Mouse (Mus musculus): ENCODE data around the gene Tpk1.

Gene Tpk1

DNA sequence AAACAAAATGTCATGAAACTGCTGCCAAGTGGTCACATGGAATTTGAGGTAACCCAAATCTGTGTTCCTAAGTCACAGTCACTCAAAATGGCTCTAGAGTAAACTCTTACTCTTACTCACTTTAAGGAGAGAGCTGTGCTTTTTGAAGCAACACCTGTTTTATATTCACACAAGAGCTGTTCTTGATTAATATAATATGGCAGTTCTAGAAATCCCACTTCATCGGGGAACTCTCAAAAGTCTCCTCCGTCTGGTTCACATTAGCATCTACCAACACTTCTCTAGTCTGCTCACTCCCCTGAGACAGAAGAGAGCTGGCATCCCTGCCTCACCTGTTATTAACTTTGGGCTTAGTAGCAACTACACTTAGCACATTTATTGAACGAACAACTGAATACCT, 305.9 kb downstream of the Tpk1 start:
- DNase-seq (ENCODE audit: low spot score in 2 of 2), result no peak

DNA sequence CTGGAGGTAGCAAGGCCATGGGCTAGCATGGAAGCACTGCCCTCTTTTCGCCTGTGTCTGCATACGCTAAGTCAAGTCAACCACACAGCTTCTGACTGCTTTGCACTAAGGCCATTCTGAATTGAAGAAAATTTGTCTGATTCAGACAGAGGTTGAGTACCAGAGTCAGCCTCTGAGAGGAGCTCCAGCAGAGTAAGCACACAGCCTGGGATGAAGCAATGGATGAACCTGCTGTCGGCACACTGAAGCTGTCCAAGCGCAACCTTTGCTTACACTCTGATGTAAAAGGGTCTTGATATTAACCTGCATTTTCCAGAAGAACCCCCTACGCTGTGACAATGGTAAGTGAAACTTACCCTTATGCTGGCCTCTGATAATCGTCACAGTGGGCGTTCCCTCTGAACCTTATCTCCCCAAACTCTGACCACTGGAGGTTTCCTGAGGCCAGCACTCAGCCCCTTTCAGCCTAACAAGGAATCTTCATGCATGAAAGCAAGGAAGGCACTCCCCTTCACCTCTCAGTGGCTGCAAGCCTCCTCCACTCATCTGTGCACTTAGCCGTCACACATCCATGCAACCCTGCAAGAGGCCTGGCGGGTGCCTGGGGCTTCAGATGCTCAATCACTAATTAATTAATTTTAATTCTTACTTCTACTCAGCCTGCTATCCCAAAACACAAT, 311.4 kb downstream of the Tpk1 start:
- DNase-seq (ENCODE audit: low spot score in 2 of 2), result no peak

DNA sequence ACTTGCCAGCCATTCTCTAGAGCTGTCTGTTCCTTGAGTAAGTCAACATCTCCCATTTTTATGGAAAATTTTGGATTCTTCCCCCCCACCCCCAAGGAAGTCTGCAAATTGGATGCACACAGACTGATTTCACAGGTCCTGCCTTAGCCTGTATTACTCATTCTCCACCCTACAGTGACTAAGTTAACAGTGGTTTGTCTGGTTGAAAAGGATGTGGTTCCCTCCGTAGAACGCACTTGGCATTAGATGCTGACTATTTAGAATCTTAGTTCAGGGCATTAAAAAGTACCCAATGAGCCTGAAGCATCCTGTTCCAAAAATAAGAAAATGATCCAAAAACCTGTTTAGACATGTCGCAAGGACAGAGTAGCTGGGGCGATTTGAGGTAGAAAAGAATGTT, 312.6 kb downstream of the Tpk1 start:
- no peak for DNase-seq (ENCODE audit: low spot score in 2 of 2)

DNA sequence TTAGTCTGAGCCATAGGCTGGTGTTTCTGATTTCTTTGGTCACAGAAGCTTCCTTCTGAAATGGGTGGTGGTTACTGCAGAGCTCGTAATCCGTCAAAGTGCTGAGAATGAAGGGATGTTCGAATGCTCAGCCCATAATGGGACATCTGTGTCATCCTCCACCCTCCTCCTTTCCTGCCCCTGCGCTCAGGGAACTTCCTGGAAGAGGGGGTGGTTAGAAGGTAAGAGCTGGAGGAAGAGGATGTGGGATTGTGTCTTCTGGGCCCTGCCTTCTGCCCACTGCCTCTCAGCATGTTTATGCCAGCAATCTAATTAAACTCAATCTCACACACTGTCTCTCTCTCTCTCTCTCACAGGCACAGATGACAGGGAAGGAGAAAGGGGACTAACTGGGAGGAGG, 317.0 kb downstream of the Tpk1 start:
- DNase-seq (ENCODE audit: low spot score in 2 of 2), result no peak

DNA sequence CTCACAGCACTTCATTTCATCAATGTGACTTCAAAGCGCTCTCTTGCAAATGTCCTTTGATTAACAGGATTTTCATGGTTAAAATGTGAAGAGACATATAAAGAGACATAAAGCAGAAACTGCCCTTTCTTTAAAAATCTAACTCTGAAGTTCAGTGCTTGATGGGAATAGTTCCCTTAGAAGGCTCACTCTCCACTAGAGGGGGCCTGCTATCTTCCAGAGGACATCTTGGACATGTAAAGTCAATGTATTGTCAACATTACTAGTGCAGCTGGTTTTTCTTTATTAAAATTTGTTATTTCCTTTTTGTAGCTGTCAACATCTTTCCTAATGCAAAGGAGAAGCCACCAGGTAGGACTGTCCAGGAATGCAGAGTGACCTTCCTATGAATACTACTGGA, 318.4 kb downstream of the Tpk1 start:
- DNase-seq (ENCODE audit: low spot score in 2 of 2), result no peak

DNA sequence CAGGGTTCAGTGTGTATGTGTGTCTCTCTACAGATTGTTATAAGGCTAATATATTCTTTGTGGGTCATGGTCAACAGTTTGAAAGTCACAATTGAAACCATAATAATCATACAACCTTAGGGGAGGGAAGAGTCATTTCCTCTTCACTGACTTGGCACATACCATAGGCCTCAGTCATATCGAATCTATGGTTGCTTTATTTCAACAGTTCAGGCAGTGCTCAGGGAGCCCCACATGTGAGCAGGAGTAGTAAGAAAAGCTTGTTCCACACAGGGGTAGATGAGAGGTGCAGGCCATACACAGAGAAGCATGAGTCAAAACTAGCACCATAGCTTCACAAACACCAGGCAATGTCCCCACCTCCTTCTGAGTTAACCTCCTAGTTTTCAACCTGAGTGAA, 323.1 kb downstream of the Tpk1 start:
- DNase-seq (ENCODE audit: low spot score in 2 of 2), result no peak

DNA sequence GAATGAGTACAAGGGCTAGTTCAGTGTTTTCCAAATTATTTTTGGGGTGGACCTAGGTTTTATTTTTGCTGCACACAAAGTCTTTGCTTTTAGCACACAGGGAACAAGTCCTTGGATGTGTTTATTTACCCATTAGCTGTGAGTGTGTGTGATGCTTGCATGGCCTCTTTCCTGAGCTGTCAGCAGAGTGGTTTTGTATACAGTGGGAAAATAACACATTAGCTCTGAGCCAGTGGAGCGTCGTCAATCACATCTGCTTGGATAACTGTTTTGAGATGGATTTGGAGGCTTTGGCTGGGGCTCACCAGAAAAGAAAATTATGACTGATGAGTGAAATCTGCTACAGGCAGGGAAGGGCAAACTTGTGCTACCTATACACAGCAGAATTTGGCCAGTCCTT, 323.7 kb downstream of the Tpk1 start:
- no peak for DNase-seq (ENCODE audit: low spot score in 2 of 2)

DNA sequence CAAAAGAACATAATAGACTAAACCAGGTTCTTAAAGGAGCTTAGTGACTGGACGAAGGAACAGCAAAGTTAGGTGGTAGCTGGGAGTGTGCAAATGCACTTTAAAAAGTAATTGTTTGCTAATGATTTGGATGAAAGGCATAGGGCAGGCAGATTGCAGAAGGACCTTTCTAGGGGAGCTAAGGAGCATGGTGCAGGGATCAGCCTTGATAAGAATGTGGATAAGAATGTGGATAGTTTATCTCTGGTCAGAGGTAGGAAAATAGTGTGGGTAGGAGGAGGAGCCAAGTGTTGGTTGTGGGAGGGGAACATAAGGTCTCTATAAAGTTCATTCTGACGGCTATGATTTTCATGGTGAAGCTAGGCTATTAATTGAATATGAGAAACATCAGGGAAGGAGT, 327.3 kb downstream of the Tpk1 start:
- DNase-seq (ENCODE audit: low spot score in 2 of 2), result no peak

DNA sequence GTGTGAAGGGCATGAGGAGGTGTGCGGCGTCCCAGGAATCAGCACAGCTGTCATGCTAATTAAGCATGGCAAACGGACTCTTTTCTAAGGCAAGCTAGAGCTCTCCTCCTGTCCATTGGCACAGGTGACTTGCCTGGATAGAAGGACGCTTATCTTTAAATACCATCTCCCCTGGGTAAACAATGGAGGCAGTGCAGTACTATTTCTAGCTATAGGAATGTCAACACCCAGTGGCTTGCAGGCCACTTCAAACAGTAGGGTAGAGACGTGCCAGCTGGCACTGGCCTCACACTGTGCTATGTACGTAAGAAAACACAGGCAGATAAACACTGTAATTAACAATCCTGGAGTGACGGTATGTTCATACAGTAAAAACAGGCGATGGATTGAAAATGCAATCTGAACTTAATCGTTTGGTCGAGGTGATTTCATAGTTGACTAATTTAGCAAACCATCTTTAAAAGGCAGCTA, 328.6 kb downstream of the Tpk1 start:
- DNase-seq (ENCODE audit: low spot score in 2 of 2), result no peak

DNA sequence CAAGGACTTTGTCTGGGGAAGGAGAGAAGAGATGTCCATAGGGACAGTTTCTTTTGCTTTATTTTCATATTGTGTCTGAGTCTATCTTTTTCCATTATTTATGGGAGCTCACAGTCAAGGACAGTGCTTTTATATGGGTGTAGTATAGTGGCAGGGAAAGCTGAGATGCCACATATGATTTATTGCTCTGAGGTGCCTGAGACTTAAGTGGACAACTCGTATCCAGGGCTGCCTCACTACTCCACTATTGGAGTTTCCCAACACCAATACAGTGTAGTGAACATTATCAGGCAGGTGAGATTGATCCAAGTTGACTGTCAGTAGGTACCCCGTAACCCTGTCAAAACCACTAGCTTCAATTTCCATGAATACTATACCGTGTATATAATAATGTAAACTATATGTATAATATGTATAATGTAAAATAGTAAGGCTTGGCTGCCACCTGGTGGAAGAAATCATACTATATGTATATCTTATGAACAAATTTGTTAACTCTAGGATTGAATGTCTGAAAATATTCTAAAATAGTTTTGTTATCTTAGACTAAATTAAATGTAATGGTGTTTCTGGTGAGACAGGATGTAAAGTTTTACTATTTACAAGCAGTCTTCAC, 330.4 kb downstream of the Tpk1 start:
- DNase-seq (ENCODE audit: low spot score in 2 of 2), result no peak

DNA sequence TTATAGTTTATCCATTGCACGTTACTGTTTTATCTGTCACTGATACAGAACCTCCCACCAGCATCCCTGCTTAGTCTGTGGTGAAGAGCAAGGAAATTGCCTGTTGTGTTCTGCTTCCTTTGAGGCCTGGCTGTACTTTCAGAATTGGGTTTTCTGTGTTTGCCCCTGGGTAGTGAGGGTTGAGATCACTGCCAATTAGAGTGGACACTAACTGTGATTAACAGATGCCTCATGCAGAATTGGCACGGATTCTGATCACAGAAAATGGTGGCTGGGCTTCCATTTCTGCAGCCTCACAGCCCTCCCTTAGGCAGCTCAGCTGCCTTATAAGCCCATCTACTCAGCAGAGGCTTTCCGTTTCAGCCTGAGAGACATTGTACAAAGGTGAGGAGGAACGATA, 332.6 kb downstream of the Tpk1 start:
- DNase-seq (ENCODE audit: low spot score in 2 of 2), result no peak

DNA sequence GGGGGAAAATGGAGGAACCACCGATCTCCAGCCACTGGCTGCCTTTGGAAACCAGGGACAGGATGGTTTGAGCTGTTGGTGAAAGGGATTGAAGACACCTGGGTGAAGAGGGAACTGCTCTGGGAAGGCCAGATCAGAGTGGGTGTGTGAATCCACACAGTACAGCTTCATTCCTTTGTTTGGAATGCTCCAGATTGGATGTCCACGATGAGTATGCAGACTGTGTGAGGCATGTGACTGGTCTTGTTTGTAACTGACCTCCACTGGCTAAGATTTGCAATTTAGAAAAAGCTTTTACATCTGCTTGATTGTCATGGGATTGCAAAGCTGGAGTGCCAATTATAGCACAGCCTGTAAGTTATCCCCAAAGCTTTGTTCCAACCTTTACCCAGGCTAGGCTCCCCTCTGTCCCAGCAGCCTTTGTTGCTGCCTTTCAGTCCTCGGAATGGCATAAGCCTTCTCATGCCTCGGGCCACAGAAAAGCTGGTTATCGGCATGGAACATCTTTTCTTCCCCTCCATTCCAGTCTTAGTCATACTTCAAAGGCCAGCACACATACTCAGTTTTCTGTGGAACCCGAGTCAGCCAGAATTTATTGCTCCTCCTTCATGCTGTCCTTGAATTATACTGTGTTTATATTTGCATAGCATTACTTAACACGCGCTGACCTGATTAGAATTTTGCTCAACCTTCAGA, 353.0 kb downstream of the Tpk1 start:
- no peak for DNase-seq (ENCODE audit: low spot score in 2 of 2)

DNA sequence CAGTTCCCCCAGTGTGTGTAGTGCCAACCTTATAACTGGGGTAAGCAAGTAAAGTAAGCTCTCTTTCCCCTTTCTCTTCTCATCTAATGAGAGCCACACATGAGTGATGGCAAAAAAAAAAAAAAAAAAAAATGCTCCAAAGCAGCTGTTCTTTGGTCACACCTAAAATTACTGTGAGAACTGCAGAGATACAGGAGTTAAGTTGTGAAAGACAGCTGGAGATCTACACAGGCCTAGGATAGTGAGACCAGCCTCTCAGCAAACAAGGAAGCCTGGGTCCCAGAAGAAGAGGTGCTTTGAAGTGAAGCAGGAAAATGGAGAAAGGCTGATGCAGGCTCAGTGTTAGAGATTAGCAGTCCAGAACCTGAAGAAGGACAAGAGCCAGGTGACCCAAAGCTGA, 353.5 kb downstream of the Tpk1 start:
- DNase-seq (ENCODE audit: low spot score in 2 of 2), result no peak

DNA sequence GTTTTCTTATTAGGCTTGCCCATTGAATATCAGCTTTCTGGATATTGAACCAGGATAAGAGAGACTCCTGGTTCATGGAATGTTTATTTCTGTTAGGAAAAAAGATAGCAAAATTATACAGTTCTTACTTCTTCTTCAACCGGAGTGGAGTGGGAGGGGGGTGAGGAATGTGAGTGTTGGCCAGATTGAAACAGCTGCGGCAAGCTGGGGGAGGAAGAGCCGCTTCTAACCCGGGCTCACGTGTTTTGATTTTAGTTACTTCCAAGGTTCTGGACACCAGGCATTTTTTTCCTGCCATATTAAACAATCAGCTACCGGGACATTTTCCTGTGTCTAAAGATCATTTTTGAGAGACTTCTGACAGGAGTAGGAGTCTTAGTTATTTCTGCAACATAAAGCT, 356.0 kb downstream of the Tpk1 start:
- DNase-seq (ENCODE audit: low spot score in 2 of 2), result no peak

DNA sequence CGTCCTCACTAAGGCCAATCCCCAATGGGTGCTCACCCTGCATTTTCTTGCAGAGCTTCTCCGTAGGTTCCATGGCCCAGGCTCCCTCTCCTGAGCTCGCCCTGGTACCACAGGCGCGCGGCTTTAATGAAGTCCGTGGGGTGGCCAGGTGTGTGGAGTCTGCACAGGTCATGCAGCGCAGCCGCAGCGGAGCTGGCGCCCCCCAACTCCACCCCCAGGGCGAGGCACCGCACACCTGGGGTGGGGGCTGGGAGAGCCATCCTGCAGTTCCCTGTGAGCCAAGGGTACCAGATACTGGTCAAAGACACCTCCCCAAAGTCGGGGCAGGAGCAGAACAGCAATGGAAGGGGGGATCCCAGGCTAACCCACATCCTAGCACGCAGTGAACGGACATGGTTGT, 356.6 kb downstream of the Tpk1 start, which contains the start of gene Nobox:
Gene Nobox (minus strand): TSS at position 101 of the 400 bp plus-strand sequence.
- no peak for DNase-seq (ENCODE audit: low spot score in 2 of 2)

DNA sequence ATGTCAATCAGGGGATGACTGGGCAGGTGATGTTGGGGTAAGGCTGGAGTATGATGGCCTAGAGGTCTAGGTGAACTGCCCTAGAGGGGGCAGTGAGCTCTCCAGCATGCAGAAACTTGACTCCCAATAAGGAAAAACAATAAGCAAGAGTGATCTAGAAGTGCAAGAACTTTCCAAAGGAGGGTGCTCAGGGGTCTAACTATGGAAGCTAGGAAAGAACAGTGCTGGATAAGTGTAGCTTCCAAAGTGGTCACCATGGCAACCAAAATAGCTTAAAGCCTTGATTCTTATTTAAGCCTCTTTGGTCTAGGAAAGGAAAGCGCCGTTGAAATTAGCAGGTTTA, 368.6 kb downstream of the Tpk1 start:
- DNase-seq (ENCODE audit: low spot score in 2 of 2), result no peak

DNA sequence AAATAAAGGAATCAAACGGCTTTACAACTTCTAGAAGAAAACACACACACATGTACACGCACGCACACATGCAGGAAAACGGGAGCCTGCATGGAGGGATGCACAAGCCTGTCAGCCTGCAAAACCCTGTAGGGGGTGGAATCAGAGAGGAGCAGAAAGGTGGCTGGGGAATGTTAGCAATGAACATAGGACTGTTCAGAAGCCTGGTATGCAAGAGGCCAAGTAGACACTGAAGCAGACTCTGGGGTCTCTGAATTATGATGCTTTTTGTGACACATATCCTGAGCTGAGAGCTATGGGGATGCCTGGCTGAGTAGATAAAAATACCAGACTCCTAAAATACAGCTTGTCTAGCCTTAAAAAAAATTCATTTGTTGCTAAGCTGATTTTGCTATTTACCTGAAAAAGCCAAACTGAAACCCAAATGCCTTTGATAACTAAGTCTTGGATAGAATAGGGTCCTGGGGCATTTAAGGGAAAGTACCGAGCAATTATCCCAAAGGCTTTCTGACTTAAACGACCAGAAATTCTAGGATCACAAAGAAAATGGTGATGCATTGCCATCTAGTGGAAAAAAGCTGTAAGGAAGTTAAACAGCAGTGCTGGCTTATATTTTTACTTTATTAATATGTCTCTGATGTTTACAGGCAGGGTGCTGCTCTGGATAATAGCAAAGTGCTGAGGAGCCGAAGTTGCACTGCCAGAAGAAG, 369.1 kb downstream of the Tpk1 start:
- no peak for DNase-seq (ENCODE audit: low spot score in 2 of 2)

DNA sequence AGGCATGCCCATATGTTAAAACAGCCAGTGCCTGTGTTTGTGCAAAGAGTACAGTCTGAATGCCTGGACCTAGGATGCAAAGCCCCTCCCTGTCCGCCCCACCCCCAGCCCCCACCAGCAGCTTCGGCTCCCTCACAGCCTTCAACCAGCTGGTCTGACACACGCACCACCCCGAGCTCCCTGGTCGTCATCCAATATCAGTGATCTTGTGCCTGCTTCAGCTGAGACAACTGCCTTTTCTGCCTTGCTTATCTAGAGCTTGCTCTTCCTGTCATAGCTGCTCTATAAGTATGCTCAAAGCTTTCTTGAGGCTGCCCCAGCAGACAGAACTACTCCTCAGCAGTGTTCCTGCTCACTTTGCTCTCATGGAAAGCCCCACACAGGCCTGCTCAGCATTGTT, 370.2 kb downstream of the Tpk1 start:
- no peak for DNase-seq (ENCODE audit: low spot score in 2 of 2)

Measured in frontal cortex, postnatal 10 days (tissue).